Mouse (Mus musculus) kidney, embryonic 16.5 days (tissue): ENCODE measurements at regions not wholly inside any gene's neighbourhood (a gene's known extent, or its start where the extent isn't known, plus 50 kb on each side); places are given as distances from the start of the nearest gene placed in this dataset.
"Not testable (repeated sequence)": the region's sequence is repeated elsewhere in the genome, so short reads cannot be mapped to it uniquely, and the experiment has no call there.

Experiments
- ATAC-seq: fragments of 200-750 bp; cut with Nextera tagmentation; 2 replicates; pipeline ENCODE4 v1.8.0; 2017; ENCODE audit warnings: moderate TSS enrichment; ENCODE audit not compliant: low FRiP score, low TSS enrichment
- H3K27ac ChIP-seq: fragments of 300-500 bp; sonication (generic); 2 replicates; pipeline ENCODE4 v1.5.1; 2014; ENCODE audit warnings: low read length
- H3K27me3 ChIP-seq: fragments of 300-500 bp; sonication (generic); 2 replicates; pipeline ENCODE4 v1.6.1; 2014; ENCODE audit warnings: low read length, control low read depth, mixed read lengths; ENCODE audit not compliant: insufficient read depth
- H3K36me3 ChIP-seq: fragments of 300-500 bp; sonication (generic); 2 replicates; pipeline ENCODE4 v1.6.1; 2014; ENCODE audit warnings: low read length, control low read depth, mixed read lengths; ENCODE audit not compliant: insufficient read depth
- H3K4me1 ChIP-seq: fragments of 300-500 bp; sonication (generic); 2 replicates; pipeline ENCODE4 v1.6.1; 2014; ENCODE audit warnings: low read length, control low read depth, mixed read lengths; ENCODE audit not compliant: insufficient read depth
- H3K4me2 ChIP-seq: fragments of 300-500 bp; sonication (generic); replicated peaks from 2 replicates; pipeline ENCODE4 v1.6.1; 2014; ENCODE audit warnings: low read depth, low read length
- H3K4me3 ChIP-seq: fragments of 300-500 bp; sonication (generic); 2 replicates; pipeline ENCODE4 v1.5.1; 2014; ENCODE audit warnings: mild to moderate bottlenecking, low read length
- H3K9ac ChIP-seq: fragments of 300-500 bp; sonication (generic); replicated peaks from 2 replicates; pipeline ENCODE4 v1.6.1; 2014; ENCODE audit warnings: low read length
- H3K9me3 ChIP-seq: fragments of 300-500 bp; sonication (generic); 2 replicates; pipeline ENCODE4 v1.6.1; 2016; ENCODE audit warnings: low read length, control low read depth
- WGBS: fragments of 180-500 bp; shearing (Covaris S2); extraction: QIAGEN DNeasy Blood & Tissue Kit; methylation state at CpG from one replicate; pipeline ENCODE4 v1.1.7; 2014; 5-methylcytosine and 5-hydroxymethylcytosine counted together

- H3K27ac ChIP-seq, result 0 out of 2 replicates have a peak overlapping the region, but pooled peaks have one; percentile 7
- H3K4me1 ChIP-seq, result no peaks in the 10 kb centered on the region
- no peak for ATAC-seq
- H3K36me3 ChIP-seq, result no peaks in the 10 kb centered on the region
- no peak overlapping the region for H3K4me3 ChIP-seq
- 25% methylated on average over 7 of the region's 7 CpGs for WGBS
- no peaks in the 10 kb centered on the region for H3K27me3 ChIP-seq
- H3K9me3 ChIP-seq, result no peaks in the 10 kb centered on the region
- no peak overlapping the region for H3K4me2 ChIP-seq
- H3K9ac ChIP-seq, result no peak overlapping the region
Observed at GRCm38 (mm10) chr12:10524509-10525286, 134.1 kb downstream of the Rdh14 start.

DNA sequence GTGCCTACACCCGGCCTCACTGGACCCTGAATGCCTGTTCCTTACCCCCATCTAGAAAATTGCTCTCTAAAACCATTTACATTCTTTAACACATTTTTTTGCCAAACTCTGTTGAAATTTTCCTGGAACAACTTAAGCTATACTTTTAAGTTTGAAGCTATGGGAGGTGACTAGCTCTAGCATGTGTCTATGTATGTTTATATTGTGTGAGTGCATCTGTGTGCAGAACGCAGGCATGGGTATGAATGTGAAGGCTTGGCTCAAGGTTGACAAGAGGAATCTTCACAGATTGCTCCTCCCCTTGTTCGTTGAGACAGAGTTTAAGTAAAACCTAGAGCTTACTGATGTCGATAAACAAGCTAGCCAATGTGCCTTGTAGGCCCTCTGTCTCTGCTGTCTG is 135.4 kb downstream of the Rdh14 start:
- H3K27me3 ChIP-seq, result no peaks in the 10 kb centered on the region
- no peaks in the 10 kb centered on the region for H3K36me3 ChIP-seq
- no peak overlapping the region for H3K4me2 ChIP-seq
- H3K4me3 ChIP-seq, result no peak overlapping the region
- no peaks in the 10 kb centered on the region for H3K4me1 ChIP-seq
- 84% methylated on average over 4 of the region's 4 CpGs for WGBS
- H3K9ac ChIP-seq, result no peak overlapping the region
- H3K27ac ChIP-seq, result no peak overlapping the region
- no peak for ATAC-seq
- H3K9me3 ChIP-seq, result no peaks in the 10 kb centered on the region

GRCm38 (mm10) chr12:10529077-10529476 is 138.5 kb downstream of the Rdh14 start:
- Histone ChIP-seq H3K9ac (no peak overlapping the region), H3K36me3 (no peaks in the 10 kb centered on the region), H3K4me3 (no peak overlapping the region), H3K4me2 (no peak overlapping the region), H3K4me1 (no peaks in the 10 kb centered on the region), H3K27me3 (no peaks in the 10 kb centered on the region), H3K27ac (no peak overlapping the region), H3K9me3 (no peaks in the 10 kb centered on the region)
- no peak for ATAC-seq
- WGBS, result 64% methylated on average over 2 of the region's 2 CpGs

- Histone ChIP-seq H3K9me3 (no peaks in the 10 kb centered on the region), H3K27ac (no peak overlapping the region), H3K27me3 (no peaks in the 10 kb centered on the region), H3K4me2 (no peak overlapping the region), H3K9ac (no peak overlapping the region), H3K4me1 (no peaks in the 10 kb centered on the region), H3K36me3 (no peaks in the 10 kb centered on the region), H3K4me3 (no peak overlapping the region)
- no peak for ATAC-seq
- WGBS, result 72% methylated on average over 3 of the region's 3 CpGs
Observed at GRCm38 (mm10) chr12:10530996-10531395, 140.4 kb downstream of the Rdh14 start.

DNA sequence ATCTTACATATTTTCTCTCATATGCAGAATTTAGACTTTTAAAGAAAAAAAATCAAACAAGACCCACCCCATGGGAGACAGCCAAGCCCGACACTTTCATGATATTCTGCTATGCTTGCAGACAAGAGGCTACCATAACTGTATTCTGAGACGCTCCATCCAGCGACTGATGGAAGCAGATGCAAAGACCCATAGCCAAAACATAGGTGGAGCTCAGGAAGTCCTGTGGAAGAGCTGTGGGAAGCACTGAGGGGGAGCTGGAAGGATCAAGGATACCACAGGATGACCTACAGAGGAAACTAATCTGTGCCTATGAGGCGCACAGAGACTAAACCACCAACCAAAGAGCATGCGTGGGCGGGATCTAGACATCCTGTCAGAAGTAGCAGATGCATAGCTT is 143.4 kb downstream of the Rdh14 start:
- WGBS, result 83% methylated on average over 6 of the region's 6 CpGs
- H3K4me1 ChIP-seq, result no peaks in the 10 kb centered on the region
- no peaks in the 10 kb centered on the region for H3K27me3 ChIP-seq
- no peak overlapping the region for H3K9ac ChIP-seq
- H3K27ac ChIP-seq, result no peak overlapping the region
- ATAC-seq, result no peak
- no peak overlapping the region for H3K4me2 ChIP-seq
- no peak overlapping the region for H3K4me3 ChIP-seq
- no peaks in the 10 kb centered on the region for H3K36me3 ChIP-seq
- H3K9me3 ChIP-seq, result no peaks in the 10 kb centered on the region

DNA sequence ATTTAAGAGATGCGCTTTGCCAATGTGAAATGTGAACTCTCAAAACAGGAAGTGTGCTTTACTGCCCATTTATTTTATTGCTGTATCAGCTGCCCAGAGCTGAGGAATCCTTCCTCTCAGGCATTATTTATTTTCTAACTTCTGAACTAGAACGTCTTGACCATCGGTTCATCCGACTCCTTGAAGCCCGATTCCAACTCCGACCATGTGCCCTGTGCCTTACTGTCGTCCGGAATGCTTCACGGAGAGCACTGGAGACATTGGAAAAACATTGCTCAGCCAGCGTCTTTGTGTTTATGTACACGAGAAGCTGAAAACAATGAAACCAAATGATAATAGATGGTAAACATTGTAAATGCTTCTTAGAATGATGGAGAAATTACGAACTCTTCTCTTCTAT is 145.7 kb downstream of the Rdh14 start:
- Histone ChIP-seq H3K4me1 (no peaks in the 10 kb centered on the region), H3K36me3 (no peaks in the 10 kb centered on the region), H3K9ac (no peak overlapping the region), H3K4me3 (no peak overlapping the region), H3K9me3 (no peaks in the 10 kb centered on the region), H3K27me3 (no peaks in the 10 kb centered on the region), H3K4me2 (no peak overlapping the region; the same call in 1 of the 2 replicates), H3K27ac (no peak overlapping the region)
- WGBS, result 24% methylated on average over 12 of the region's 12 CpGs
- ATAC-seq, result peak; percentile 54; the same call in 1 of the 2 replicates

GRCm38 (mm10) chr12:10537069-10537468 is 146.5 kb downstream of the Rdh14 start:
- Histone ChIP-seq H3K4me1 (no peaks in the 10 kb centered on the region), H3K27me3 (no peaks in the 10 kb centered on the region), H3K4me2 (no peak overlapping the region), H3K9ac (no peak overlapping the region), H3K9me3 (no peaks in the 10 kb centered on the region), H3K4me3 (no peak overlapping the region), H3K27ac (no peak overlapping the region), H3K36me3 (no peaks in the 10 kb centered on the region)
- peak; percentile 12; the same call in 1 of the 2 replicates for ATAC-seq
- 1% methylated on average over 4 of the region's 4 CpGs for WGBS

- no peaks in the 10 kb centered on the region for H3K4me1 ChIP-seq
- no peak overlapping the region for H3K27ac ChIP-seq
- H3K4me3 ChIP-seq, result no peak overlapping the region
- no peaks in the 10 kb centered on the region for H3K36me3 ChIP-seq
- no peaks in the 10 kb centered on the region for H3K9me3 ChIP-seq
- H3K27me3 ChIP-seq, result no peaks in the 10 kb centered on the region
- peak; percentile 31; the same call in 1 of the 2 replicates for ATAC-seq
- H3K4me2 ChIP-seq, result no peak overlapping the region
- no peak overlapping the region for H3K9ac ChIP-seq
- 31% methylated on average over 1 of the region's 1 CpGs for WGBS
Observed at GRCm38 (mm10) chr12:10549481-10550201, 159.1 kb downstream of the Rdh14 start.

GRCm38 (mm10) chr12:10554701-10555100 is 164.1 kb downstream of the Rdh14 start:
- H3K9me3 ChIP-seq, H3K4me1 ChIP-seq, H3K9ac ChIP-seq, H3K27me3 ChIP-seq, H3K4me2 ChIP-seq, H3K4me3 ChIP-seq, ATAC-seq, H3K27ac ChIP-seq, H3K36me3 ChIP-seq: not testable (repeated sequence)
- WGBS, result 94% methylated on average over 1 of the region's 1 CpGs

DNA sequence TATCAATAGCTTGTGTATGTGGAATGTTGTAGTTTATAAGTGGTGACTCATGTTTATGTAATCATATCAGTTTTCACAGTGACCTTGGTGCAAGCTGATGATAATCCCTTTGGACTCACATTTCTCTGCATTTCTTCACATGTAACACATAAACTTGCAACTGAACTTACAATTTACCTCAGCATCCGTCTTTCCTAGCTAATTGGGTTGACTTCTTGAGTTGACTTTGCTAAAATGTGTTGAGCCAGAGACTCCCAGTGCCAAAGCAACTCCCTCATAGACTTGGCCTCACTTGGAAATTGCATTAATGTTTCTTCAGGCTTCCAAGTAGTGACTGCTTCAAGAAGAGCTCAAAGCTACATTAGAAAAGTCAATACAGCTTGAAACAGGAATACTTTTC is 172.4 kb downstream of the Rdh14 start:
- 34% methylated on average over 1 of the region's 1 CpGs for WGBS
- Histone ChIP-seq H3K9ac (no peak overlapping the region), H3K4me1 (no peaks in the 10 kb centered on the region), H3K4me2 (no peak overlapping the region), H3K36me3 (no peaks in the 10 kb centered on the region), H3K9me3 (no peaks in the 10 kb centered on the region), H3K27me3 (no peaks in the 10 kb centered on the region), H3K4me3 (no peak overlapping the region), H3K27ac (no peak overlapping the region)
- ATAC-seq, result no peak
